Mouse (Mus musculus) brain, adult 2 months (tissue): ENCODE results near the gene Ryk.

ENCODE experiments used
- DNase-seq: peaks from one replicate; pipeline ENCODE4 v3.0.0; 2011; ENCODE audit warnings: low read depth, low spot score

Gene Ryk

GRCm38 (mm10) chr9:102948706-102949105 is 114.0 kb downstream of the Ryk start:
- no peak for DNase-seq

- DNase-seq, result no peak
Observed at GRCm38 (mm10) chr9:102951091-102951994, 116.6 kb downstream of the Ryk start.

- no peak for DNase-seq
Observed at GRCm38 (mm10) chr9:102955866-102956265, 121.1 kb downstream of the Ryk start.
